Mouse (Mus musculus) kidney, embryonic 14.5 days (tissue): Measurements from ENCODE around the gene Zfhx3. TPM values are rescaled to one million over a fixed set of nuclear protein-coding genes. Genes with fewer than 3 reads are reported as not detected.
A peak's percentile ranks its signal among the peaks of the same experiment; 100 is the strongest.

ENCODE experiments used
- ATAC-seq: fragments of 200-750 bp; cut with Nextera tagmentation; 2 replicates; pipeline ENCODE4 v1.8.0; 2017; ENCODE audit warnings: moderate number of reproducible peaks, mild to moderate bottlenecking, moderate TSS enrichment, moderate library complexity; ENCODE audit not compliant: low FRiP score, low TSS enrichment
- H3K27ac ChIP-seq: fragments of 300-500 bp; sonication (generic); 2 replicates; pipeline ENCODE4 v1.5.1; 2014; ENCODE audit warnings: low read depth, mild to moderate bottlenecking, low read length, moderate library complexity, mixed read lengths
- H3K27me3 ChIP-seq: fragments of 300-500 bp; sonication (generic); 2 replicates; pipeline ENCODE4 v1.6.1; 2014; ENCODE audit warnings: mild to moderate bottlenecking, low read length; ENCODE audit not compliant: control insufficient read depth, insufficient read depth
- H3K36me3 ChIP-seq: fragments of 300-500 bp; sonication (generic); 2 replicates; pipeline ENCODE4 v1.6.1; 2014; ENCODE audit warnings: low read length, mixed read lengths; ENCODE audit not compliant: control insufficient read depth, insufficient read depth
- H3K4me1 ChIP-seq: fragments of 300-500 bp; sonication (generic); 2 replicates; pipeline ENCODE4 v1.6.1; 2014; ENCODE audit warnings: low read length, mixed read lengths; ENCODE audit not compliant: control insufficient read depth, insufficient read depth
- H3K4me2 ChIP-seq: fragments of 300-500 bp; sonication (generic); replicated peaks from 2 replicates; pipeline ENCODE4 v1.6.1; 2014; ENCODE audit warnings: low read depth, mild to moderate bottlenecking, low read length
- H3K4me3 ChIP-seq: fragments of 300-500 bp; sonication (generic); 2 replicates; pipeline ENCODE4 v1.5.1; 2014; ENCODE audit warnings: mild to moderate bottlenecking, low read length
- H3K9ac ChIP-seq: fragments of 300-500 bp; sonication (generic); 2 replicates; pipeline ENCODE4 v1.6.1; 2014; ENCODE audit warnings: low read depth, mild to moderate bottlenecking, low read length, moderate library complexity
- H3K9me3 ChIP-seq: fragments of 300-500 bp; sonication (generic); 2 replicates; pipeline ENCODE4 v1.6.1; 2016; ENCODE audit warnings: low read length; ENCODE audit not compliant: control insufficient read depth
- WGBS: fragments of 180-500 bp; shearing (Covaris S2); extraction: QIAGEN DNeasy Blood & Tissue Kit; methylation state at CpG from one replicate; pipeline ENCODE4 v1.1.7; 2014; 5-methylcytosine and 5-hydroxymethylcytosine counted together
- polyA plus RNA-seq: library from polyadenylated mRNA; unstranded; fragments of >200 nt; fragmentation: Nextera tagmentation; extraction: Ambion mirVana; gene quantifications from 2 replicates; pipeline ENCODE4 v1.2.1, GENCODE M21; 2014

Zfhx3 gene
- polyA plus RNA-seq, 1 experiment from 2014 or later = 11.7 TPM

DNA sequence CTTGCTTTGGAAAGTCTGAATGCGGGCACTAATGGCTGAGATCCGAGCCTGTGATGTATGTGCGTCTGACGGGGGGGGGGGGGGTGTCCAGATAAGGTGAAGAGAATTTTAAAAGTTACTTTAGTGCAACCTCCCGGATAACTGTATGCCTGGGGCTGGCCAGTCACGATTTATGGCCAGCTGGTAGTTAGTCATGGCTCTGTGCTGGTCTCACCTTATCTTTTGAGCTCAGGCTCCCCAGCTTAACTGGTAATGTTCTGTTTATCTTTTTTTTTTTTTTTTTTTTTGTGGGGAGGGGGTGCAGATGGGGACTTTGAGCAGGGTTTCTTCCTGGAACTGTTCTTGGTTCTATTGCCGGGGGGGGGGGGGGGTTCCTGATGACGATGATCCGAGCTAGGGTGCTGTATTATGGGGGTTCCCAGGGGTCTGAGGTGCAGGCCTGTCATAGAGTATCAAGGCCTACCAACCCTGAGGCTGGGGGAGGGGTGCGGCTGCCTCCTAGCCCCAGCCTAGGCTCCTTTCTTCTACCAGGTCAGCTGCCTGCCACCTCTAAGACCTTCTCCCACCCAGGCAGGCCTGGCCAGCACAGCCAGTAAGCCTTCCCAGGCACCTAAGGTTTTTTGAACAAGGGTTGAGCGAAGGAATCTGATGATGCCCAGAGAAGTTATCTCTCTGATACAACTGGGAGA lies 782.5 kb downstream of the Zfhx3 start:
- Histone ChIP-seq H3K4me1 (peaks cover 55% of the 10 kb centered on the region), H3K36me3 (no peaks in the 10 kb centered on the region), H3K4me2 (no peak overlapping the region), H3K4me3 (no peak overlapping the region), H3K9ac (no peak overlapping the region), H3K27me3 (no peaks in the 10 kb centered on the region), H3K9me3 (no peaks in the 10 kb centered on the region), H3K27ac (no peak overlapping the region)
- no peak for ATAC-seq
- 41% methylated on average over 11 of the region's 11 CpGs for WGBS

DNA sequence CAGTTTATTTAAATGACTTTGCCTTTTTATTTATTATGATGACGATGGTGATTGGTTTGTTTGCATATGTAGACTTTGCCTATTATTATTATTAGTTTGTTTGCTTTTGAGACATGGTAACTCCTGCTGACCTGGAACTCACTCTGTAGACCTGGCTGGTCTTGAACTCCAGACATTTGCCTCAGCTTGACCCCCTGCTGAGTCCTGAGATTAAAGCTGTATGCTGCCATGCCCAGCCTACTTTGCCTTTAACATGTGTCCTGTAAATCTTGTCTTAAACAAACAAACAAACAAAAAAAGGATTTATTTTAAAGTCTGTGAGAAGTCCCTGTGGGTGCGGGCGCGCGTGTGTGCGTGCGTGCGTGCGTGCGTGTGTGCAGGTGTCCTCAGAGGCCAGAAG lies 783.2 kb downstream of the Zfhx3 start:
- Histone ChIP-seq H3K27ac (no peak overlapping the region; the same call in 1 of the 2 replicates), H3K9ac (no peak overlapping the region), H3K4me2 (no peak overlapping the region), H3K4me1 (peaks cover 62% of the 10 kb centered on the region), H3K27me3 (no peaks in the 10 kb centered on the region), H3K4me3 (no peak overlapping the region), H3K9me3 (no peaks in the 10 kb centered on the region), H3K36me3 (no peaks in the 10 kb centered on the region)
- 71% methylated on average over 10 of the region's 10 CpGs for WGBS
- no peak for ATAC-seq

DNA sequence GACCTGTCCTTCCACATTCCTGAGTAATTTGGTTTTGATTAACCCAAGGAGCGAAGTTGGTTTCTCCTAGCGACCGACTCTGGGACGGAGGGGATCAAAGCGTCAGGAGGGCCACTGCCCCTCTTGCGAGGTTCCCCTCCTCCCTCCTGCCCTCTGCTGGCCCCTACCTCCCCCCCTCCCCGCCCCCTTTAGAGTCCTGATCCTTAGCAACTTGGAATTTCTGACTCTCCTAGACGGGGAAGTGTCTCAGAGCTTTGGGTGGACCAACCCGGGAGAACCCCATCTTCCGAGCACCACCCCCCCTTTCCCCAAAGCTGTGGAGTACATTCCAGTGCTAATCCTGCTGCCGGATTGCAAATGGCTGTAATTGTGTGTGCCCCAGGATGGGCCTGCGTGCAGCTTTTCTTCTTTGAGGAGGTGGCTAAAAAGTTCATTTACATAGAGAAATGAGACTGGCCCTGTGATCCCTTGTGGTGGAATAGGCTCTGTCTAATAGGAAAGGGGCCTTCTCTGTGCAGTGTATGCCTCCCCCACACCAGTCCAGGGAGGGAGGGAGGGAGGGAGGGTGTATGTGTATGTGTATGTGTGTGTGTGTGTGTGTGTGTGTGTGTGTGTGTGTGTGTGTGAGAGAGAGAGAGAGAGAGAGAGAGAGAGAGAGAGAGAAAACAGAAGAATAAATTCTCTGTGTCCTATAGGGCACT lies 784.2 kb downstream of the Zfhx3 start:
- Histone ChIP-seq H3K27ac (peak overlapping the region; percentile 71), H3K4me1 (peaks cover 73% of the 10 kb centered on the region), H3K27me3 (no peaks in the 10 kb centered on the region), H3K9ac (no peak overlapping the region), H3K4me3 (no peak overlapping the region), H3K36me3 (no peaks in the 10 kb centered on the region), H3K9me3 (no peaks in the 10 kb centered on the region), H3K4me2 (peak overlapping the region; percentile 24; the same call in 1 of the 2 replicates)
- WGBS = 7% methylated on average over 12 of the region's 12 CpGs
- no peak for ATAC-seq

- H3K9me3 ChIP-seq = no peaks in the 10 kb centered on the region
- no peak overlapping the region for H3K4me3 ChIP-seq
- H3K27ac ChIP-seq = no peak overlapping the region
- ATAC-seq = no peak
- H3K4me1 ChIP-seq = peaks cover 77% of the 10 kb centered on the region
- H3K9ac ChIP-seq = no peak overlapping the region
- WGBS = 4% methylated on average over 2 of the region's 2 CpGs
- no peaks in the 10 kb centered on the region for H3K36me3 ChIP-seq
- H3K27me3 ChIP-seq = no peaks in the 10 kb centered on the region
- H3K4me2 ChIP-seq = no peak overlapping the region
Observed at GRCm38 (mm10) chr8:108729169-108729568, 786.7 kb downstream of the Zfhx3 start.

DNA sequence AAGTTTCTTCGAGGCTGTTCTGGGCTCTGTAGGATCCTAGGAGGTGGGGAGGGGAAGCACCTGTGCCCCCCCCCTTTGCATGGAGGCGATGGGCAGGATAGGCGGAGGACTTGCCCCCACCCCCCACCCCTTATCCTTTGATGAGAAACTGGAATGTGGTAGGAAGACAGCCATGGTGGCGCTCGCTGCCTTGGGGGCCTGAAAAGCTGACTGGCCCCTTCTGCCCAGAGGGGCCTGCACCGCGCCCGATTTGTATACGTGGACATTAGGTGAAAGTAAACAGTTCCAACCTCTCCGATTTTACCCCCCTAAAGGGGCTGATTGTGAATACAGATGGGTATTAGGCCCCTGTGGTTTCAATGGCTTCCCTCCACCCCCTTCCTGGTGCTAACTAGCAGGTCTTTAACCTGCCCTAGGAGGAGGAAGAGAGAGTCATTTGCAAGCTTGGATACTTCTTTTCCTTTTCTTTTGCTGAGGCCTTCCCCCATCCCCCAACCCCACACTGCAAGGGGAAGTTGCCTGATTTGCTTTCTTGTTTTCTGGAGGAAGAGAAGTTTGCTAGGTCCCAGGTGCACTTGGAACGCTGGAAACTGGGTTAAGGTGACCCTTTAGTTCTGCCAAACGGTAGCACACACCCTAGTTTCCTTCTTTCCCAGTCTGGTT lies 787.4 kb downstream of the Zfhx3 start:
- Histone ChIP-seq H3K27me3 (no peaks in the 10 kb centered on the region), H3K27ac (no peak overlapping the region), H3K36me3 (no peaks in the 10 kb centered on the region), H3K4me2 (no peak overlapping the region), H3K9me3 (no peaks in the 10 kb centered on the region), H3K9ac (no peak overlapping the region), H3K4me1 (peaks cover 76% of the 10 kb centered on the region), H3K4me3 (no peak overlapping the region)
- 27% methylated on average over 12 of the region's 12 CpGs for WGBS
- no peak for ATAC-seq

GRCm38 (mm10) chr8:108730907-108731440 lies 788.5 kb downstream of the Zfhx3 start:
- no peak overlapping the region for H3K27ac ChIP-seq
- H3K36me3 ChIP-seq = no peaks in the 10 kb centered on the region

DNA sequence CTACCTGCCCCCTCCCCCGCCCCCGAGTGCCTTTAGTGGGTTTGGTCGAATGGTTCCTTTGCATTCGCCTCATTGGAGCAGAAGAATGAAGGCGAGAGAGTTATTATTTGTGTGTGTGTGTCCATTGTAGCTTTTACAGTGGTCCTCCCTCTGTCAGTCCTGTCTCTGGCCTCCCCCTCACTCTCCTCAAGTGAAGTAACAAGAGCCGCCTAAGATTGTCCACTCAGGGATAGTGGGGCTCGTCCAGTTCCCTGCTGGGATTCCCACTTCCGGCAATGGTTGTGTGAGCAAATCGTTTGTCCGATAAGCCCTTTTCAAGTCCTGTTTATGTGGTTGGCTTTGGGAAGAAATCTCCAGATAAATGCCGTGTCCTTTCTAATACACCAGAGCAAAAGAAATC lies 790.1 kb downstream of the Zfhx3 start:
- 12% methylated on average over 11 of the region's 11 CpGs for WGBS
- H3K36me3 ChIP-seq = no peaks in the 10 kb centered on the region
- H3K9me3 ChIP-seq = no peaks in the 10 kb centered on the region
- H3K9ac ChIP-seq = no peak overlapping the region
- peak; percentile 64; the same call in 1 of the 2 replicates for ATAC-seq
- H3K27me3 ChIP-seq = no peaks in the 10 kb centered on the region
- peaks cover 77% of the 10 kb centered on the region for H3K4me1 ChIP-seq
- H3K4me3 ChIP-seq = no peak overlapping the region
- peak overlapping the region; percentile 43; the same call in 1 of the 2 replicates for H3K27ac ChIP-seq
- H3K4me2 ChIP-seq = no peak overlapping the region

More at GRCm38 (mm10) chr8:108730907-108731440, 788.5 kb downstream of the Zfhx3 start:
- 16% methylated on average over 9 of the region's 9 CpGs for WGBS
- peaks cover 70% of the 10 kb centered on the region for H3K4me1 ChIP-seq
- no peak overlapping the region for H3K4me3 ChIP-seq
- no peaks in the 10 kb centered on the region for H3K27me3 ChIP-seq
- ATAC-seq = no peak
- H3K9ac ChIP-seq = no peak overlapping the region
- H3K9me3 ChIP-seq = no peaks in the 10 kb centered on the region
- H3K4me2 ChIP-seq = no peak overlapping the region

- Histone ChIP-seq H3K9me3 (no peaks in the 10 kb centered on the region), H3K9ac (no peak overlapping the region), H3K36me3 (no peaks in the 10 kb centered on the region), H3K4me2 (no peak overlapping the region), H3K4me3 (no peak overlapping the region), H3K27ac (peak overlapping the region; percentile 43; the same call in 1 of the 2 replicates), H3K4me1 (peaks cover 77% of the 10 kb centered on the region), H3K27me3 (no peaks in the 10 kb centered on the region)
- 58% methylated on average over 5 of the region's 5 CpGs for WGBS
- no peak for ATAC-seq
Observed at GRCm38 (mm10) chr8:108733385-108733784, 790.9 kb downstream of the Zfhx3 start.
